Comparison of ENCODE assay signal across 12 mouse cellular contexts in the genomic region with DNA sequence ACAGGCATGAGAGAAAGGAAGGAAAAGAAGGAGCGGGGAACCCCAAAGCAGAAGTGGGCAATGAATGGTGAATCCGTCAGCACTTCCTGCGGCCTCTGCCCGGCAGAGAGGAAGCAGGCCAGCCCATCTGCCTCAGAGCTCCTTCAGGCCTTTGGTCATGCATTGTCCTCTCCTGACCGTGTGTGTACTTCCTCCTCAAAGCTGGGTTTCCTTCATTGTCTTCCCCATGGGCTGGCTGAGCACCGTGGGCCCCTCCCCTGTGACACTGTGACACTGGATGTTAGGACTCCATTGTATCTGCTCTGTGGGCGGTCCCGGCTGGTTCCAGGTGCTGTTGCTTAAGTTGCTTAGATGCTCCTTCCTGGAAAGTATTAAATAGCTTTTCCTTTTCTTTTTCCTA. TPM values are rescaled to one million over a fixed set of nuclear protein-coding genes. Genes with fewer than 3 reads are reported as not detected.
DNase-seq lines count a peak whose midpoint lies in the region; ATAC-seq lines count a peak whose summit lies in the region.
"Had no signal": no experiment of that assay in that cellular context is flagged by ENCODE, and none has a peak within 500 bp of the region (broad histone marks: within the 10 kb centered on the region; RNA-seq: fewer than 3 reads in every experiment).

No protein-coding gene starts in this region.

- no peaks in the 10 kb centered on the region for H3K9me3 ChIP-seq in heart, embryonic 12.5 days (replicated peaks)
- H3K9me3 ChIP-seq in liver, embryonic 15.5 days (replicated peaks) = no peaks in the 10 kb centered on the region
- no peaks in the 10 kb centered on the region for H3K9me3 ChIP-seq in midbrain, embryonic 10.5 days (replicated peaks)

- H3K9ac ChIP-seq in heart, embryonic 12.5 days = no peak overlapping the region
- no peak overlapping the region for H3K9ac ChIP-seq in liver, embryonic 15.5 days

- H3K27ac ChIP-seq in heart, embryonic 12.5 days (ENCODE audit: poor library complexity, severe bottlenecking) = no peak overlapping the region
- H3K27ac ChIP-seq in liver, embryonic 15.5 days (replicated peaks) = peak overlapping the region; percentile 33; the same call in 1 of the 2 replicates
- H3K27ac ChIP-seq in midbrain, embryonic 10.5 days (replicated peaks) = no peak overlapping the region
- H3K27ac ChIP-seq: hindbrain, postnatal 0 days had no signal

- no peak overlapping the region for H3K4me3 ChIP-seq in heart, embryonic 12.5 days
- H3K4me3 ChIP-seq in liver, embryonic 15.5 days (replicated peaks) = no peak overlapping the region
- no peak overlapping the region for H3K4me3 ChIP-seq in midbrain, embryonic 10.5 days

- peak; percentile 98 for DNase-seq in heart, adult 11 months
- DNase-seq in ovary, postnatal 36 days (ENCODE audit: low spot score) = peak; percentile 5
- DNase-seq in ovary, postnatal 10 days (ENCODE audit: low spot score) = no peak
- no peak for DNase-seq in thymus, adult 18-20 months
- no peak for DNase-seq in midbrain, embryonic 10.5 days (ENCODE audit: low spot score)
- DNase-seq: cerebellum, postnatal 14 days had no signal

- no peak for ATAC-seq in heart, embryonic 12.5 days (ENCODE audit: insufficient number of reproducible peaks, low FRiP score)
- ATAC-seq in liver, embryonic 15.5 days (ENCODE audit: insufficient read depth) = peak; percentile 51; the same call in 1 of the 2 replicates
- peak; percentile 70 for ATAC-seq in monocyte, adult 5-6 weeks (replicated peaks; ENCODE audit: insufficient number of reproducible peaks, low FRiP score, low TSS enrichment, poor library complexity, severe bottlenecking)
- ATAC-seq: hindbrain, postnatal 0 days; midbrain, embryonic 16.5 days; Patski had no signal

- H3K4me1 ChIP-seq in heart, embryonic 12.5 days (replicated peaks) = peaks cover 14% of the 10 kb centered on the region; the same call in 1 of the 2 replicates
- H3K4me1 ChIP-seq in liver, embryonic 15.5 days (replicated peaks) = peaks cover 5% of the 10 kb centered on the region; the same call in 1 of the 2 replicates
- H3K4me1 ChIP-seq in midbrain, embryonic 10.5 days = 0 out of 2 replicates have a peak, but pooled peaks cover 2% of the 10 kb centered on the region

- peaks cover 99% of the 10 kb centered on the region for H3K36me3 ChIP-seq in heart, embryonic 12.5 days
- peaks cover 87% of the 10 kb centered on the region for H3K36me3 ChIP-seq in liver, embryonic 15.5 days (replicated peaks)
- H3K36me3 ChIP-seq in midbrain, embryonic 10.5 days = peaks cover 94% of the 10 kb centered on the region

- 73% methylated on average over 8 of the region's 8 CpGs for WGBS in heart, embryonic 12.5 days
- 59% methylated on average over 8 of the region's 8 CpGs for WGBS in liver, embryonic 15.5 days (ENCODE audit: insufficient replicate concordance)
- 71% methylated on average over 8 of the region's 8 CpGs for WGBS in midbrain, embryonic 10.5 days

- no peaks in the 10 kb centered on the region for H3K27me3 ChIP-seq in heart, embryonic 12.5 days (replicated peaks)
- H3K27me3 ChIP-seq in liver, embryonic 15.5 days = no peaks in the 10 kb centered on the region
- no peaks in the 10 kb centered on the region for H3K27me3 ChIP-seq in midbrain, embryonic 10.5 days (ENCODE audit: low read depth, poor library complexity, severe bottlenecking)
- H3K27me3 ChIP-seq: Patski had no signal

- H3K4me2 ChIP-seq in heart, embryonic 12.5 days = no peak overlapping the region
- no peak overlapping the region for H3K4me2 ChIP-seq in liver, embryonic 15.5 days

RNA-seq across cellular contexts. Expression of a gene that starts 7.3 kb away (rescaled TPM):
- 131 and 135 TPM in 2 replicates for polyA plus RNA-seq in heart, embryonic 12.5 days (2016; fragmentation: Nextera tagmentation; extraction: Ambion mirVana)
- 23.8 and 27.2 TPM in 2 replicates for polyA plus RNA-seq in liver, embryonic 15.5 days (2015; fragmentation: Nextera tagmentation; extraction: Ambion mirVana)
- total RNA-seq in monocyte, adult 5-6 weeks (2017) = 16.3 to 29.2 TPM (median 21.8 TPM) in 3 replicates
- polyA plus RNA-seq in midbrain, embryonic 10.5 days (2016; fragmentation: Nextera tagmentation; extraction: Ambion mirVana) = 80.2 and 82.2 TPM in 2 replicates

Comparison
In these comparisons a context has a peak if more than half of its experiments do, and no peak if none do; other contexts are left out.
1. DNase-seq: peak in heart, adult 11 months (single experiment) and ovary, postnatal 36 days (single experiment); none in ovary, postnatal 10 days (single experiment), thymus, adult 18-20 months (0 of 2) and midbrain, embryonic 10.5 days (single experiment).